Mouse (Mus musculus) CH12.LX (cell line): ENCODE data around the gene Arhgef3. TPM values are rescaled to one million over a fixed set of nuclear protein-coding genes. Genes with fewer than 3 reads are reported as not detected.

Experiments used
- DNase-seq: peaks from one replicate; pipeline ENCODE4 v3.0.0-alpha.2; 2013; ENCODE audit errors: extremely low read depth
- H3K27ac ChIP-seq: 2 replicates; pipeline ENCODE4 v1.5.1; 2012; ENCODE audit warnings: low read depth, mild to moderate bottlenecking, control low read depth, moderate library complexity; ENCODE audit not compliant: insufficient read depth
- H3K27me3 ChIP-seq: replicated peaks from 2 replicates; pipeline ENCODE3; 2012; ENCODE audit warnings: inconsistent platforms
- H3K36me3 ChIP-seq, 2 experiments: replicated peaks in 1 of 2; 2 replicates each; pipeline versions ENCODE3 to v1.6.1; 2012; ENCODE audit warnings: inconsistent platforms in 1 of 2, low read length in 1 of 2, mild to moderate bottlenecking in 1 of 2, mixed read lengths in 1 of 2, moderate library complexity in 1 of 2; ENCODE audit not compliant: control insufficient read depth in 1 of 2, insufficient read depth in 1 of 2
- H3K4me1 ChIP-seq, 2 experiments: 2 replicates each; pipeline ENCODE4 v1.6.1; 2012; ENCODE audit warnings: inconsistent platforms in 1 of 2, moderate library complexity in 1 of 2; ENCODE audit not compliant: insufficient read depth in 2 of 2, control insufficient read depth in 1 of 2
- H3K4me2 ChIP-seq: 2 replicates; pipeline ENCODE4 v1.6.1; 2012; ENCODE audit warnings: low read depth, mild to moderate bottlenecking, control low read depth; ENCODE audit not compliant: poor library complexity, insufficient read depth, severe bottlenecking
- H3K4me3 ChIP-seq, 3 experiments: fragments of 150-350 bp in 1 of 3; sonication (generic) in 1 of 3; replicated peaks in 1 of 3; 2 replicates each; pipeline versions ENCODE3 to v1.5.1; 2011 to 2012; ENCODE audit warnings: low read depth in 2 of 3, low read length in 2 of 3, mild to moderate bottlenecking in 2 of 3, moderate library complexity in 2 of 3, control low read depth in 1 of 3, improper control_type of control experiment in 1 of 3, inconsistent platforms in 1 of 3, mixed read lengths in 1 of 3; ENCODE audit not compliant: poor library complexity in 1 of 3
- H3K79me2 ChIP-seq: replicated peaks from 2 replicates; pipeline ENCODE4 v1.6.1; 2012; ENCODE audit warnings: mild to moderate bottlenecking, moderate library complexity; ENCODE audit not compliant: control insufficient read depth, poor library complexity, insufficient read depth, severe bottlenecking; ENCODE audit errors: extremely low read depth
- H3K9ac ChIP-seq: 2 replicates; pipeline ENCODE4 v1.6.1; 2012; ENCODE audit warnings: low read depth, mild to moderate bottlenecking, control low read depth, moderate library complexity; ENCODE audit not compliant: insufficient read depth
- H3K9me3 ChIP-seq: replicated peaks from 2 replicates; pipeline ENCODE3; 2012; ENCODE audit warnings: low read length, inconsistent platforms, mixed read lengths
- BHLHE40 ChIP-seq: IDR thresholded peaks from 2 replicates; pipeline ENCODE4 v1.6.1; 2011; ENCODE audit warnings: mild to moderate bottlenecking, low read depth, low read length, improper control_type of control experiment
- CHD1 ChIP-seq: IDR thresholded peaks from 2 replicates; pipeline ENCODE4 v1.6.1; 2012; ENCODE audit warnings: low read depth, low read length, improper control_type of control experiment, inconsistent platforms
- CHD2 ChIP-seq: IDR thresholded peaks from 2 replicates; pipeline ENCODE4 v1.6.1; 2011; ENCODE audit warnings: low read length, improper control_type of control experiment
- E2F4 ChIP-seq: IDR thresholded peaks from 2 replicates; pipeline ENCODE4 v1.6.1; 2011; ENCODE audit warnings: low read depth, low read length, improper control_type of control experiment; ENCODE audit not compliant: insufficient replicate concordance
- ELF1 ChIP-seq: IDR thresholded peaks from 2 replicates; pipeline ENCODE4 v1.6.1; 2014; ENCODE audit warnings: low read depth, mild to moderate bottlenecking, inconsistent platforms, low read length, improper control_type of control experiment
- EP300 ChIP-seq: IDR thresholded peaks from 2 replicates; pipeline ENCODE4 v1.6.1; 2011; ENCODE audit warnings: low read length, improper control_type of control experiment
- ETS1 ChIP-seq: conservative IDR thresholded peaks from 2 replicates; pipeline ENCODE4 v1.6.1; 2012; ENCODE audit warnings: low read depth, mild to moderate bottlenecking, inconsistent platforms, low read length, improper control_type of control experiment, moderate library complexity
- GABPA ChIP-seq: IDR thresholded peaks from 2 replicates; pipeline ENCODE4 v1.6.1; 2012; ENCODE audit warnings: low read depth, low read length, improper control_type of control experiment, inconsistent platforms; ENCODE audit not compliant: insufficient replicate concordance
- IRF4 ChIP-seq: IDR thresholded peaks from 2 replicates; pipeline ENCODE4 v1.6.1; 2014; ENCODE audit warnings: low read depth, mild to moderate bottlenecking, inconsistent platforms, low read length, improper control_type of control experiment
- MAFK ChIP-seq: IDR thresholded peaks from 2 replicates; pipeline ENCODE4 v1.6.1; 2011; ENCODE audit warnings: low read length, improper control_type of control experiment; ENCODE audit not compliant: insufficient replicate concordance
- MAZ ChIP-seq: IDR thresholded peaks from 2 replicates; pipeline ENCODE4 v1.6.1; 2012; ENCODE audit warnings: low read depth, mild to moderate bottlenecking, inconsistent platforms, low read length, improper control_type of control experiment, moderate library complexity
- MYC ChIP-seq: IDR thresholded peaks from 2 replicates; pipeline ENCODE4 v1.6.1; 2011; ENCODE audit warnings: low read depth, mild to moderate bottlenecking, improper control_type of control experiment, low read length
- NRF1 ChIP-seq: IDR thresholded peaks from 2 replicates; pipeline ENCODE4 v1.6.1; 2014; ENCODE audit warnings: low read depth, mild to moderate bottlenecking, inconsistent platforms, low read length, improper control_type of control experiment, moderate library complexity
- PAX5 ChIP-seq: IDR thresholded peaks from 2 replicates; pipeline ENCODE4 v1.6.1; 2012; ENCODE audit warnings: low read length, inconsistent platforms, mixed read lengths
- POLR2A ChIP-seq: IDR thresholded peaks from 2 replicates; pipeline ENCODE4 v1.6.1; 2011; ENCODE audit warnings: low read depth, mild to moderate bottlenecking, improper control_type of control experiment, low read length
- RAD21 ChIP-seq: IDR thresholded peaks from 2 replicates; pipeline ENCODE4 v1.6.1; 2011; ENCODE audit warnings: low read depth, mild to moderate bottlenecking, low read length, improper control_type of control experiment, moderate library complexity
- SMC3 ChIP-seq: IDR thresholded peaks from 2 replicates; pipeline ENCODE4 v1.6.1; 2011; ENCODE audit warnings: low read depth, low read length, improper control_type of control experiment
- TCF12 ChIP-seq: IDR thresholded peaks from 2 replicates; pipeline ENCODE4 v1.6.1; 2014; ENCODE audit warnings: low read depth, mild to moderate bottlenecking, inconsistent platforms, low read length, improper control_type of control experiment
- UBTF ChIP-seq: IDR thresholded peaks from 2 replicates; pipeline ENCODE4 v1.6.1; 2012; ENCODE audit warnings: low read depth, mild to moderate bottlenecking, inconsistent platforms, low read length, improper control_type of control experiment, moderate library complexity
- USF1 ChIP-seq: IDR thresholded peaks from 2 replicates; pipeline ENCODE4 v1.6.1; 2014; ENCODE audit warnings: low read depth, mild to moderate bottlenecking, inconsistent platforms, low read length, improper control_type of control experiment
- ZC3H11A ChIP-seq: IDR thresholded peaks from 2 replicates; pipeline ENCODE4 v1.6.1; 2012; ENCODE audit warnings: low read depth, mild to moderate bottlenecking, inconsistent platforms, low read length, improper control_type of control experiment
- ZKSCAN1 ChIP-seq: IDR thresholded peaks from 2 replicates; pipeline ENCODE4 v1.6.1; 2012; ENCODE audit warnings: low read depth, inconsistent platforms, low read length, improper control_type of control experiment, borderline replicate concordance
- dilution Hi-C: fragments of 300-500 bp; cut with MboI; formaldehyde crosslinking; loops from 2 replicates; pipeline ENCODE4 v1.14.3; 2020; ENCODE audit warnings: low sequenced_read_pairs; ENCODE audit not compliant: extremely low pct_unique_long_range_greater_than_20kb, extremely low pct_ligation_motif_present
- in situ Hi-C: fragments of 300-500 bp; cut with MboI; formaldehyde crosslinking; loops from 3 replicates; pipeline ENCODE4 v1.14.3; 2019; ENCODE audit warnings: low sequenced_read_pairs, low pct_ligation_motif_present, low pct_unique_long_range_greater_than_20kb, mixed read lengths
- polyA plus RNA-seq: library from polyadenylated mRNA; unstranded; fragments of >175 nt; gene quantifications from 2 replicates; pipeline ENCODE4 v1.2.1, GENCODE M21; 2012; ENCODE audit warnings: low read depth; ENCODE audit not compliant: insufficient read length
- total RNA-seq, 2 experiments: library from RNA; depleted of rRNA; stranded (reverse); fragments of 300-350 nt in 1 of 2; fragments of >200 nt in 1 of 2; gene quantifications; 2 replicates each; pipeline ENCODE4 v1.2.3; 2012 to 2014

Arhgef3 gene
- total and polyA plus RNA-seq, 3 experiments = 0.51 to 0.64 (median 0.62) TPM

- DNase-seq = no peak
- H3K4me1 ChIP-seq = peaks cover 0 to 6% of the 10 kb centered on the region in 2 experiments; a peak in 2 of 4 replicates
- no peak overlapping the region for H3K4me3 ChIP-seq
- no peak overlapping the region for H3K27ac ChIP-seq
- no peaks in the 10 kb centered on the region for H3K36me3 ChIP-seq
- no peaks in the 10 kb centered on the region for H3K9me3 ChIP-seq
- dilution Hi-C loops = no loop called here
- H3K79me2 ChIP-seq = no peaks in the 10 kb centered on the region
- TF ChIP-seq IRF4 (no peak), BHLHE40 (no peak), PAX5 (no peak), MYC (no peak), CHD2 (no peak), TCF12 (no peak), RAD21 (no peak), ELF1 (no peak), ETS1 (no peak), POLR2A (no peak), EP300 (no peak), USF1 (no peak), UBTF (no peak), NRF1 (no peak), SMC3 (no peak), ZC3H11A (no peak), ZKSCAN1 (no peak), MAZ (no peak), GABPA (no peak)
- in situ Hi-C loops = no loop called here
- no peaks in the 10 kb centered on the region for H3K27me3 ChIP-seq
- no peak overlapping the region for H3K4me2 ChIP-seq
- no peak overlapping the region for H3K9ac ChIP-seq
Measured at GRCm38 (mm10) chr14:27272835-27273138, 158.1 kb downstream of the Arhgef3 start.

DNA sequence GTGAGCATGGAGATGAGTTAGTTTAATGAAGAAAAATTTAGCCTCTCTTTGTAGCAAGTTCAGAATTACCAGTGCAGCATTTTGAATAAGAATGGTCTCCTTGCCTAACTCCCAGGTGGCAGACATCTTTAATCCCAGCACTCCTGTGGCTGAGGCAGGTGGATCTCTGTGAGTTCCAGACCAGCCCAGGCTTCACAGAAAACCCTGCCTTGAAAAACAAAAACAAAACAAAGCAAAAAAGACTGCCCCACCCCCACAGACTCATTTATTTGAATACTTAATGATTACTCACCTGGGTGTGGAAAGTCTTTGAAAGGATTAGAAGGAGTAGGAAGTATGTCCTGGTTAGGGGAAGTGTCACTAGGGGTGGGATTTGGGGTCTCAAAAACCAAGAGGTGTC lies 158.5 kb downstream of the Arhgef3 start:
- peaks cover 0 to 2% of the 10 kb centered on the region in 2 experiments; a peak in 2 of 4 replicates for H3K4me1 ChIP-seq
- no peak for TF ChIP-seq CHD1
- no peak for TF ChIP-seq EP300
- TF ChIP-seq RAD21 = no peak
- no peak for TF ChIP-seq E2F4
- no peak for TF ChIP-seq UBTF
- no peak for TF ChIP-seq MAFK
- no peak overlapping the region for H3K4me2 ChIP-seq
- in situ Hi-C loops (no loop called here), dilution Hi-C loops (no loop called here)
- no peaks in the 10 kb centered on the region for H3K9me3 ChIP-seq
- H3K4me3 ChIP-seq = no peak overlapping the region
- H3K79me2 ChIP-seq = no peaks in the 10 kb centered on the region
- H3K36me3 ChIP-seq = no peaks in the 10 kb centered on the region
- H3K27me3 ChIP-seq = no peaks in the 10 kb centered on the region
- no peak for DNase-seq
- no peak overlapping the region for H3K27ac ChIP-seq
- H3K9ac ChIP-seq = no peak overlapping the region
